Mouse (Mus musculus): ENCODE data around the gene Polg2. TPM values are rescaled to one million over a fixed set of nuclear protein-coding genes. Genes with fewer than 3 reads are reported as not detected.
"Not testable (repeated sequence)": the region's sequence is repeated elsewhere in the genome, so short reads cannot be mapped to it uniquely, and the experiment has no call there.

Polg2 gene
- polyA plus RNA-seq, 1 experiment from 2014 or later, result 9.7 TPM

DNA sequence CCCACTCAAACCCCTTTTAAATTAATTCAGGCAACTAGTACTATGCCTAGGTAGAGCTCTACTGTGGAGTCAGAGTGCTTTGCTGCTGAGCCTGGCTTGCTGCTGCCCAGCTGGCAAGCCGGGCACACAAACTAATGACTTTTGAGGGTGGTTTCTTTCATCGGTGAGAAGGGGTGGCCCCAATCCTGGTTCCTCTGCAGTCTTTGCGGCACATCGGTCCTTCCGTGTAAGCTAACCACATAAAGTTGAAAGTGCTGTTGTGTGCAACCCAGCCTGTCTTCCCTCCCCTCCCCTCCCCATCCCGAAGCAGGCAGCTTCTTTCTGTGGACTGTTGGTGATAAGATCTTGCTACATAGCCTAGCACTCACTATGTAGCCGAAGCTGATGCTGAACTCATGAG lies 27.2 kb downstream of the Polg2 start:
- H3K27ac ChIP-seq (ENCODE audit: low read length), result no peak overlapping the region
- no peak overlapping the region for H3K4me2 ChIP-seq (replicated peaks; ENCODE audit: low read depth, low read length)

DNA sequence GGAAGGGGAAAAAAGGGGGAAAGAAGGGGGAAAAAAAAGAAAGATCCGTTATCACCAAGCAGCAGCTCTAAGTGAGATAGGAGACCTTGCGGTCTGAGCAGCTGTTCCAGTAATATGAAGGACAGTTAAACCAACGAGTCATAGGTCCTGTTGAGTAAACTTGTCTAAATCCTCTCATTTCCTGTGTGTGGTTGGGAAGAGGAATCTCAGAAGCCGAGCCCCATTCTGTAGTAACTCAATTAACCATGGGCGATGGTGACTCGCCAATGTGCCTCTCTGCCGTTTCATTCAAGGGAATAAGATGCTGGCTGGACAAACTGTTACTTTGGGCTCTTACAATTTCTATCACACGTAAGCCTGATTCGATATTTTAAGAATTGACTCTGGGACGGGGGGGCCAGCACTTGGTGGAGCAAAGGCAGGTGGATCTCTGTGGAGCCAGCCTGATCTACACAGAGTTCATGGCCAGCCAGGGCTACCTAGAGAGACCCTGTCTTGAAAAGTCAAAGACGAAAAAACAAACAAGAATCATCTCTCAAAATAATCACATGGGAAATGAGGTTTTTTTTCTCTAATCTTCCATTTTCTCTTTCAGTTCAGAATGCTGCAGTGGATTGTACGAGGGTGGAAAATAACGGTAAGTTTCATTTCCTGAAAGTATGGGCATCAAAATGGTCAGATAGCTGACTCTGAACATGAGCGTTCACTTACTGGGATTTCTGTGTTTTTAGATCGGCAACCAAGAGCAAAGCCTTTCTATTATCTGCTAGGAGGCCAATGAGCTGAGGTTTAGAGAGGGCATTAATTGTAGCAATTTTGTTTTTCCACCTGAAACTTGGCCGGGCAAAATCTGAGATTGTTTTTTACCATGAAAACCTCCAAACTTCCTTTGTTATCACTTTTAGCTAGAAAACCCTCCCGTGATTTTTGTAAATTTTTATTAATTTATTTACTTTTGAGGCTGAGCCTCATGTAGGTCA lies 28.0 kb downstream of the Polg2 start, which contains the start of gene Milr1:
Milr1 (plus strand) TSS at position 188 of the 980 bp plus-strand sequence.
- Histone ChIP-seq H3K4me2 (replicated peaks; ENCODE audit: low read depth, low read length) (no peak within 1 kb of the TSS), H3K27ac (ENCODE audit: low read length) (no peak within 1 kb of the TSS), H3K27me3 (ENCODE audit: insufficient read depth, low read length) (no peaks in the 10 kb centered on the region), H3K9me3 (ENCODE audit: low read length) (peaks cover 2% of the 10 kb centered on the region; the same call in 1 of the 2 replicates), H3K4me1 (ENCODE audit: insufficient read depth, low read length) (no peaks in the 10 kb centered on the region), H3K4me3 (ENCODE audit: low read length) (no peak within 1 kb of the TSS), H3K9ac (replicated peaks; ENCODE audit: low read length) (no peak within 1 kb of the TSS), H3K36me3 (ENCODE audit: insufficient read depth, low read length) (no peaks in the 10 kb centered on the region)
- 83% methylated on average over 17 of the region's 17 CpGs for WGBS
- no peak for ATAC-seq (ENCODE audit: low FRiP score, low TSS enrichment)

More for the DNA sequence above, 27.2 kb downstream of the Polg2 start:
- ATAC-seq (ENCODE audit: low FRiP score, low TSS enrichment), result no peak
- Histone ChIP-seq H3K9me3 (ENCODE audit: low read length) (peaks cover 2% of the 10 kb centered on the region; the same call in 1 of the 2 replicates), H3K36me3 (ENCODE audit: insufficient read depth, low read length) (no peaks in the 10 kb centered on the region), H3K4me1 (ENCODE audit: insufficient read depth, low read length) (no peaks in the 10 kb centered on the region), H3K4me3 (ENCODE audit: low read length) (no peak overlapping the region), H3K9ac (replicated peaks; ENCODE audit: low read length) (no peak overlapping the region), H3K27me3 (ENCODE audit: insufficient read depth, low read length) (no peaks in the 10 kb centered on the region)
- 74% methylated on average over 7 of the region's 7 CpGs for WGBS

DNA sequence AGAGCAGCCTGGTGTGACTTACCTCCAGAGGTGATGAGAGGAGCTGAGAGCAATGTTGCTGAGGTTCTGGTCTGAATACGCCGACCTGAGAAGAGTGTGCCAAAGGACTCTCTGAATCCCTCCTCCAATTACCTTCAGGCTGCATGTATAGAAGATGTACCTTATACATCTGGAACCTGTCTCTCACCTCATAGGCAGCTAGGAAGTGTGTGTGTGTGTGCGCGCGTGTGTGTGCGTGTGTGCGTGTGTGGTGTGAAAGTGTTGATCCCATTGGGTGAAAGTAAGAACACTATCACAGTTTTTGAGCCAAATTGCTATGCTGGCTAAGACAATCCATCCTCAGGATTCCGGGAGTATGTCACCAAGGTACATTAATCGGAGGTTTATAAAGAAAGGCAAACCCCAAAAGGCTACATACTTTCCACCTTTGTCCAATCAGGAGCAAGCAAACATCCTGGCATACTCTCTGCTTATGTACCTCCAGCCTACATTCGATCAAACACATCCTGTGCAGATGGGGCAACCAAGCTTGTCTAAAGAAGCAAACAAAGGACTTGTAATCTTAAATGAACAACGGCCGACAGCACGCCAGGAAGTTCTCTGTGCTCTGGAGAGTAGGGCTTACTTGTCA lies 29.1 kb downstream of the Polg2 start, which contains the start of gene Pecam1:
Pecam1 (minus strand) TSS at position 508 of the 631 bp plus-strand sequence.
- Histone ChIP-seq H3K4me1 (ENCODE audit: insufficient read depth, low read length) (no peaks in the 10 kb centered on the region), H3K27me3 (ENCODE audit: insufficient read depth, low read length) (no peaks in the 10 kb centered on the region), H3K4me3 (ENCODE audit: low read length) (no peak within 1 kb of the TSS), H3K9ac (replicated peaks; ENCODE audit: low read length) (no peak within 1 kb of the TSS), H3K36me3 (ENCODE audit: insufficient read depth, low read length) (no peaks in the 10 kb centered on the region), H3K9me3 (ENCODE audit: low read length) (peaks cover 2% of the 10 kb centered on the region; the same call in 1 of the 2 replicates), H3K27ac (ENCODE audit: low read length) (no peak within 1 kb of the TSS), H3K4me2 (replicated peaks; ENCODE audit: low read depth, low read length) (no peak within 1 kb of the TSS)
- no peak for ATAC-seq (ENCODE audit: low FRiP score, low TSS enrichment)
- WGBS, result 73% methylated on average over 13 of the region's 13 CpGs

DNA sequence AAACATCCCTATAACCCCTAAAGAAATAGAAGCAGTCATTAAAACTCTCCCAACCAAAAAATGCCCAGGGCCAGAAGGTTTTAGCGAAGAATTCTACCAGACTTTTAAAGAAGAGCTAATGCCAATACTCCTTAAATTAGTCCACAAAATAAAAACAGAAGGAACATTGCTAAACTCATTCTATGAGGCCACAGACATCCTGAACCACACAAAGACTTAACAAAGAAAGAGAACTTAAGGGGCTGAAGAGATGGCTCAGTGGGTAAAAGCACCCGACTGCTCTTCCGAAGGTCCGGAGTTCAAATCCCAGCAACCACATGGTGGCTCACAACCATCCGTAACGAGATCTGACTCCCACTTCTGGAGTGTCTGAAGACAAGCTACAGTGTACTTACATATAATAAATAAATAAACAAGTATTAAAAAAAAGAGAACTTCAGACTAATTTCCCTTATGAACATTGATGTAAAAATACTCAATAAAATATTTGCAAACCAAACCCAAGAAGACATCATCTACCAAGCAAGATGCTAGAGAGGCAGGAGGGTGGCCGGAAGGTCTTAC lies 29.7 kb downstream of the Polg2 start:
- H3K9me3 ChIP-seq (ENCODE audit: low read length); H3K4me1 ChIP-seq (ENCODE audit: insufficient read depth, low read length); H3K27me3 ChIP-seq (ENCODE audit: insufficient read depth, low read length); H3K9ac ChIP-seq (replicated peaks; ENCODE audit: low read length); H3K4me3 ChIP-seq (ENCODE audit: low read length); ATAC-seq (ENCODE audit: low FRiP score, low TSS enrichment); H3K27ac ChIP-seq (ENCODE audit: low read length); H3K4me2 ChIP-seq (replicated peaks; ENCODE audit: low read depth, low read length); H3K36me3 ChIP-seq (ENCODE audit: insufficient read depth, low read length): not testable (repeated sequence)
- 91% methylated on average over 7 of the region's 7 CpGs for WGBS

DNA sequence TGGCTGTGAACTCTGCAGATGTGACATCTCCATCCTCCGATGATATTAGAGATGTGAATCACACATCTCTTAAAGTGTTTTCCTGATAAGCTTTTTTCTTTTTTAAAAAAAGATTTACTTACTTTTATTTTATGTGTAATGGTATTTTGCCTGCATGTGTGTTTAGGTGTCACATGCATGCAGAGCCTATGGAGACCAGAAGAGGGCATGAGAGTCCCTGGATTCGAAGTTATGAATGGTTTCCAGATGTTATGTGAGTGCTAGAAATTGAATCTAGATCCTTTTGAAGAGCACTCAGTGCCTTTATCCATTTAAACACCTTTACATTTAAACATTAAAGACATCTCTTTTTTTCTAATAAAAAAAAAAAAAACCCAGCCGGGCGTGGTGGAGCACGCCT lies 34.4 kb downstream of the Polg2 start:
- no peaks in the 10 kb centered on the region for H3K36me3 ChIP-seq (ENCODE audit: insufficient read depth, low read length)
- no peak overlapping the region for H3K27ac ChIP-seq (ENCODE audit: low read length)
- no peak for ATAC-seq (ENCODE audit: low FRiP score, low TSS enrichment)
- no peaks in the 10 kb centered on the region for H3K4me1 ChIP-seq (ENCODE audit: insufficient read depth, low read length)
- no peak overlapping the region for H3K4me3 ChIP-seq (ENCODE audit: low read length)
- H3K9me3 ChIP-seq (ENCODE audit: low read length), result peaks cover 2% of the 10 kb centered on the region; the same call in 1 of the 2 replicates
- H3K9ac ChIP-seq (replicated peaks; ENCODE audit: low read length), result no peak overlapping the region
- H3K27me3 ChIP-seq (ENCODE audit: insufficient read depth, low read length), result no peaks in the 10 kb centered on the region
- 90% methylated on average over 5 of the region's 5 CpGs for WGBS
- H3K4me2 ChIP-seq (replicated peaks; ENCODE audit: low read depth, low read length), result no peak overlapping the region

DNA sequence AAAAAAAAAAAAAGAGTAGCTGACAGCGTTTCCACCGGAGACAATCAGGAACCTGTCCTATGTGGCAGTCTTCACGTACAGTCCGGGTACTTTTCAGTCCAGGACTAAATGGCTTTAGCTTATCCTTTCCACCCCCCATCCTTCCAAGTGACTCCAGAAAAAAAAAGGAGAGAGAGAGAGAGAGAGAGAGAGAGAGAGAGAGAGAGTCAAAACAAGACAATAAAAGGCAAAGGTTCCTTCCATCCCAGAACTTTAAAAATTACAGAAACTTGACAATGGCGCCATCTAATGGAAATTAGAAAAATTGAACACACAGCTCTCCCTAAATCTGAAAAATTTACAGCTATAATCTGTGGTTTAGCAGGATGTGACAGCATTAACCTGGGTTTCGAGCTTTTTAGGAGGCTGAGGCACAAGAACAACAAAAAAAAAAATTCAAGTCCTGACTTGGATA lies 36.9 kb downstream of the Polg2 start:
- H3K9me3 ChIP-seq (ENCODE audit: low read length), result peaks cover 2% of the 10 kb centered on the region; the same call in 1 of the 2 replicates
- no peak overlapping the region for H3K27ac ChIP-seq (ENCODE audit: low read length)
- no peak overlapping the region for H3K4me2 ChIP-seq (replicated peaks; ENCODE audit: low read depth, low read length)
- no peak overlapping the region for H3K9ac ChIP-seq (replicated peaks; ENCODE audit: low read length)
- no peaks in the 10 kb centered on the region for H3K27me3 ChIP-seq (ENCODE audit: insufficient read depth, low read length)
- ATAC-seq (ENCODE audit: low FRiP score, low TSS enrichment), result no peak
- H3K4me3 ChIP-seq (ENCODE audit: low read length), result no peak overlapping the region
- H3K36me3 ChIP-seq (ENCODE audit: insufficient read depth, low read length), result no peaks in the 10 kb centered on the region
- 48% methylated on average over 6 of the region's 6 CpGs for WGBS
- peaks cover 3% of the 10 kb centered on the region; the same call in 1 of the 2 replicates for H3K4me1 ChIP-seq (ENCODE audit: insufficient read depth, low read length)

DNA sequence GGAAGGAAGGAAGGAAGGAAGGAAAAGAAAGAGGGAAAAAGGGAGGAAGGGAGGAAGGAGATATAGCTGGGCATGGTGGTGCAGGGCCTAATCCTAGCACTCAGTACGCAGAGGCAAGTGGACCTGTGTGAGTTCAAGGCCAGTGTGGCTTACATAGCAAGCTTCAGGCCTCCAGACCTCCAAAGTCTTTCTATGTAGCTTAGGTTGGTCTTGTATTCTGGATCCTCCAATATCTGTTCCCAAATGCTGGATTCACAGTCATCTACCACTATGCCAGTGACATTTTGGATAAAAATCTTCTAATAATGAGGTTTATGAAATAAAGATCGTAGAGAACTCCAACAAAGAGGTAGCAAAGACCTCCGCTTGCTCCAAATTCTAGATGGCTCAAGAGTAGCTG lies 37.5 kb downstream of the Polg2 start:
- no peak overlapping the region for H3K4me3 ChIP-seq (ENCODE audit: low read length)
- no peak overlapping the region for H3K9ac ChIP-seq (replicated peaks; ENCODE audit: low read length)
- H3K4me1 ChIP-seq (ENCODE audit: insufficient read depth, low read length), result peaks cover 6% of the 10 kb centered on the region; the same call in 1 of the 2 replicates
- no peak overlapping the region for H3K27ac ChIP-seq (ENCODE audit: low read length)
- 94% methylated on average over 3 of the region's 3 CpGs for WGBS
- no peak for ATAC-seq (ENCODE audit: low FRiP score, low TSS enrichment)
- no peaks in the 10 kb centered on the region for H3K9me3 ChIP-seq (ENCODE audit: low read length)
- H3K27me3 ChIP-seq (ENCODE audit: insufficient read depth, low read length), result no peaks in the 10 kb centered on the region
- no peak overlapping the region for H3K4me2 ChIP-seq (replicated peaks; ENCODE audit: low read depth, low read length)
- H3K36me3 ChIP-seq (ENCODE audit: insufficient read depth, low read length), result no peaks in the 10 kb centered on the region

DNA sequence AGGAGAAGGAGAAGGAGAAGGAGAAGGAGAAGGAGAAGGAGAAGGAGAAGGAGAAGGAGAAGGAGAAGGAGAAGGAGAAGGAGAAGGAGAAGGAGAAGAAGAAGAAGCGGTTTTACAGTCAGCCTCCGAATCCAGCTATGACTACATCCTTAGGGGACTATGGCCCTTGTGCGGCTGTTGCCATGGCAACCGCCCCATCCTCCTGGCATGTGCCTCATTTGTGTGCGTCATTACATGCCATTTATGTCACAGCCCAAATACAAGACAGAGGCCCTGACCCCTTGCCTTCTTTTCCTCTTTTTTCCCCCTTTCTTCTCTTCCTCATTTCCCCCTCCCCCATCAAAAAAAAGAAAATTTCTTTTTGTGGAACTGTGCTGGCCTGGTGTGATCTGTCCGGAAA lies 38.1 kb downstream of the Polg2 start:
- no peaks in the 10 kb centered on the region for H3K36me3 ChIP-seq (ENCODE audit: insufficient read depth, low read length)
- H3K4me3 ChIP-seq (ENCODE audit: low read length), result no peak overlapping the region
- no peak overlapping the region for H3K4me2 ChIP-seq (replicated peaks; ENCODE audit: low read depth, low read length)
- WGBS, result 78% methylated on average over 6 of the region's 6 CpGs
- no peak overlapping the region for H3K27ac ChIP-seq (ENCODE audit: low read length)
- peaks cover 6% of the 10 kb centered on the region; the same call in 1 of the 2 replicates for H3K4me1 ChIP-seq (ENCODE audit: insufficient read depth, low read length)
- no peaks in the 10 kb centered on the region for H3K9me3 ChIP-seq (ENCODE audit: low read length)
- ATAC-seq (ENCODE audit: low FRiP score, low TSS enrichment), result no peak
- no peak overlapping the region for H3K9ac ChIP-seq (replicated peaks; ENCODE audit: low read length)
- H3K27me3 ChIP-seq (ENCODE audit: insufficient read depth, low read length), result no peaks in the 10 kb centered on the region

DNA sequence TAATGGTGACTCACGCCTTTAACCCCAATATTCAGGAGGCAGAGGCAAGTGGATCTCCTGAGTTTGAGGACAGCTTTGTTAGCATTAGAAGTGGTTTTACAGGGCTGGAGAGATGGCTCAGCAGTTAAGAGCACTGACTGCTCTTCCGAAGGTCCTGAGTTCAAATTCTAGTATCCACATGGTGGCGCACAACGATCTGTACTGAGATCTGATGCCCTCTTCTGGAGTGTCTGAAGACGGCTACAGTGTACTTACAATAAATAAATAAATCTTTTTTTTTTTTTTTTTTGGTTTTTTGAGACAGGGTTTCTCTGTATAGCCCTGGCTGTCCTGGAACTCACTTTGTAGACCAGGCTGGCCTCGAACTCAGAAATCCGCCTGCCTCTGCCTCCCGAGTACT lies 38.6 kb downstream of the Polg2 start:
- H3K9ac ChIP-seq (replicated peaks; ENCODE audit: low read length); H3K4me1 ChIP-seq (ENCODE audit: insufficient read depth, low read length); H3K27me3 ChIP-seq (ENCODE audit: insufficient read depth, low read length); ATAC-seq (ENCODE audit: low FRiP score, low TSS enrichment); H3K4me2 ChIP-seq (replicated peaks; ENCODE audit: low read depth, low read length); H3K4me3 ChIP-seq (ENCODE audit: low read length); H3K36me3 ChIP-seq (ENCODE audit: insufficient read depth, low read length); H3K9me3 ChIP-seq (ENCODE audit: low read length); H3K27ac ChIP-seq (ENCODE audit: low read length): not testable (repeated sequence)
- WGBS, result 90% methylated on average over 6 of the region's 8 CpGs
